ENCODE assay signal across 8 mouse cellular contexts in genomic region chr11:78177437-78177836, GRCm38 (mm10). TPM values are rescaled to one million over a fixed set of nuclear protein-coding genes. Genes with fewer than 3 reads are reported as not detected.
DNase-seq lines count a peak whose midpoint lies in the region; ATAC-seq lines count a peak whose summit lies in the region.

No protein-coding gene starts in this region.

- peak; percentile 25; the same call in 1 of the 2 replicates for ATAC-seq in heart, embryonic 12.5 days (ENCODE audit: insufficient number of reproducible peaks, low FRiP score)
- peak; percentile 1; the same call in 1 of the 2 replicates for ATAC-seq in embryonic facial prominence, embryonic 11.5 days (replicated peaks; ENCODE audit: insufficient number of reproducible peaks, low FRiP score, low TSS enrichment, low read depth)
- ATAC-seq in hindbrain, embryonic 15.5 days (ENCODE audit: low FRiP score, low read depth), result peak; percentile 1; the same call in 1 of the 2 replicates
- ATAC-seq in liver, embryonic 15.5 days (ENCODE audit: insufficient read depth), result peak; percentile 33
- ATAC-seq in neural tube, embryonic 14.5 days (ENCODE audit: low read depth), result no peak; the same call in 1 of the 2 replicates

- peak overlapping the region; percentile 83 for H3K9ac ChIP-seq in heart, embryonic 12.5 days
- peak overlapping the region; percentile 43 for H3K9ac ChIP-seq in embryonic facial prominence, embryonic 11.5 days (replicated peaks; ENCODE audit: low read length)
- H3K9ac ChIP-seq in hindbrain, embryonic 15.5 days, result no peak overlapping the region
- peak overlapping the region; percentile 96 for H3K9ac ChIP-seq in liver, embryonic 15.5 days
- no peak overlapping the region for H3K9ac ChIP-seq in neural tube, embryonic 14.5 days (replicated peaks; ENCODE audit: low read depth, low read length)

- H3K4me3 ChIP-seq in heart, embryonic 12.5 days, result peak overlapping the region; percentile 59
- peak overlapping the region; percentile 48 for H3K4me3 ChIP-seq in embryonic facial prominence, embryonic 11.5 days (ENCODE audit: low read depth, low read length)
- peak overlapping the region; percentile 78 for H3K4me3 ChIP-seq in hindbrain, embryonic 15.5 days
- H3K4me3 ChIP-seq in liver, embryonic 15.5 days (replicated peaks), result peak overlapping the region; percentile 91
- peak overlapping the region; percentile 53 for H3K4me3 ChIP-seq in neural tube, embryonic 14.5 days (ENCODE audit: low read depth, low read length)

- WGBS in heart, embryonic 12.5 days, result under 1% methylated on average over 10 of the region's 10 CpGs
- 1% methylated on average over 10 of the region's 10 CpGs for WGBS in embryonic facial prominence, embryonic 11.5 days
- under 1% methylated on average over 10 of the region's 10 CpGs for WGBS in hindbrain, embryonic 15.5 days
- WGBS in liver, embryonic 15.5 days (ENCODE audit: insufficient replicate concordance), result 0% methylated on average over 10 of the region's 10 CpGs
- 3% methylated on average over 10 of the region's 10 CpGs for WGBS in neural tube, embryonic 14.5 days

- H3K4me1 ChIP-seq in heart, embryonic 12.5 days (replicated peaks), result peaks cover 37% of the 10 kb centered on the region
- H3K4me1 ChIP-seq in embryonic facial prominence, embryonic 11.5 days (ENCODE audit: control insufficient read depth, insufficient read depth, low read length), result peaks cover 7% of the 10 kb centered on the region; the same call in 1 of the 2 replicates
- H3K4me1 ChIP-seq in hindbrain, embryonic 15.5 days (replicated peaks), result peaks cover 63% of the 10 kb centered on the region
- peaks cover 71% of the 10 kb centered on the region for H3K4me1 ChIP-seq in liver, embryonic 15.5 days (replicated peaks)
- peaks cover 31% of the 10 kb centered on the region for H3K4me1 ChIP-seq in neural tube, embryonic 14.5 days (ENCODE audit: control insufficient read depth, insufficient read depth, low read length)

- peaks cover 34% of the 10 kb centered on the region for H3K36me3 ChIP-seq in heart, embryonic 12.5 days
- peaks cover 16% of the 10 kb centered on the region for H3K36me3 ChIP-seq in embryonic facial prominence, embryonic 11.5 days (replicated peaks; ENCODE audit: control insufficient read depth, insufficient read depth, low read depth, low read length)
- peaks cover 28% of the 10 kb centered on the region for H3K36me3 ChIP-seq in hindbrain, embryonic 15.5 days
- peaks cover 31% of the 10 kb centered on the region for H3K36me3 ChIP-seq in liver, embryonic 15.5 days (replicated peaks)
- peaks cover 24% of the 10 kb centered on the region for H3K36me3 ChIP-seq in neural tube, embryonic 14.5 days (ENCODE audit: control insufficient read depth, insufficient read depth, low read length)

- H3K4me2 ChIP-seq in heart, embryonic 12.5 days, result peak overlapping the region; percentile 88
- peak overlapping the region; percentile 84 for H3K4me2 ChIP-seq in embryonic facial prominence, embryonic 11.5 days (ENCODE audit: low read depth, low read length)
- peak overlapping the region; percentile 87 for H3K4me2 ChIP-seq in hindbrain, embryonic 15.5 days
- H3K4me2 ChIP-seq in liver, embryonic 15.5 days, result peak overlapping the region; percentile 96
- peak overlapping the region; percentile 53 for H3K4me2 ChIP-seq in neural tube, embryonic 14.5 days (ENCODE audit: low read depth, low read length)

- no peak for DNase-seq in heart, adult 8-10 months (ENCODE audit: low spot score)
- DNase-seq in embryonic facial prominence, embryonic 11.5 days (ENCODE audit: low spot score), result no peak
- DNase-seq in left cerebral cortex, adult 9 months (ENCODE audit: low spot score in 2 of 2), result no peak
- no peak for DNase-seq in right cerebral cortex, postnatal 4 days

- peak overlapping the region; percentile 93 for H3K27ac ChIP-seq in heart, embryonic 12.5 days (ENCODE audit: poor library complexity, severe bottlenecking)
- no peak overlapping the region for H3K27ac ChIP-seq in embryonic facial prominence, embryonic 11.5 days (replicated peaks; ENCODE audit: low read depth, low read length)
- H3K27ac ChIP-seq in hindbrain, embryonic 15.5 days (replicated peaks), result peak overlapping the region; percentile 89
- peak overlapping the region; percentile 100 for H3K27ac ChIP-seq in liver, embryonic 15.5 days (replicated peaks)
- peak overlapping the region; percentile 4; the same call in 1 of the 2 replicates for H3K27ac ChIP-seq in neural tube, embryonic 14.5 days (ENCODE audit: low read depth, low read length)

- no peaks in the 10 kb centered on the region for H3K9me3 ChIP-seq in heart, embryonic 12.5 days (replicated peaks)
- H3K9me3 ChIP-seq in embryonic facial prominence, embryonic 11.5 days (replicated peaks; ENCODE audit: control insufficient read depth, low read length), result no peaks in the 10 kb centered on the region
- H3K9me3 ChIP-seq in hindbrain, embryonic 15.5 days, result no peaks in the 10 kb centered on the region
- no peaks in the 10 kb centered on the region for H3K9me3 ChIP-seq in liver, embryonic 15.5 days (replicated peaks)
- H3K9me3 ChIP-seq in neural tube, embryonic 14.5 days (ENCODE audit: control insufficient read depth, low read length), result no peaks in the 10 kb centered on the region

- H3K27me3 ChIP-seq in heart, embryonic 12.5 days (replicated peaks), result no peaks in the 10 kb centered on the region
- no peaks in the 10 kb centered on the region for H3K27me3 ChIP-seq in embryonic facial prominence, embryonic 11.5 days (ENCODE audit: control insufficient read depth, insufficient read depth, low read length)
- no peaks in the 10 kb centered on the region for H3K27me3 ChIP-seq in hindbrain, embryonic 15.5 days
- H3K27me3 ChIP-seq in liver, embryonic 15.5 days, result no peaks in the 10 kb centered on the region
- H3K27me3 ChIP-seq in neural tube, embryonic 14.5 days (ENCODE audit: control insufficient read depth, insufficient read depth, low read length), result no peaks in the 10 kb centered on the region

RNA-seq across cellular contexts. Expression of gene Tlcd1, which starts 0.9 kb away (rescaled TPM):
- 11.7 and 14.2 TPM in 2 replicates for polyA plus RNA-seq in heart, embryonic 12.5 days (2016; fragmentation: Nextera tagmentation; extraction: Ambion mirVana)
- total RNA-seq in heart, adult 8-10 months (2022), result 1 to 10 TPM; 2.9 to 7.1 (median 5.0) TPM
- 8.9 and 10.9 TPM in 2 replicates for polyA plus RNA-seq in embryonic facial prominence, embryonic 11.5 days (2014; fragmentation: Nextera tagmentation; extraction: Ambion mirVana)
- 12.8 and 13.2 TPM in 2 replicates for polyA plus RNA-seq in hindbrain, embryonic 15.5 days (2015; fragmentation: Nextera tagmentation; extraction: Ambion mirVana)
- 43.3 and 44.5 TPM in 2 replicates for polyA plus RNA-seq in liver, embryonic 15.5 days (2015; fragmentation: Nextera tagmentation; extraction: Ambion mirVana)
- 14.6 and 16.7 TPM in 2 replicates for polyA plus RNA-seq in neural tube, embryonic 14.5 days (2014; fragmentation: Nextera tagmentation; extraction: Ambion mirVana)

RNA-seq across cellular contexts. Expression of gene Nek8, which starts 1.0 kb away (rescaled TPM):
- 12.1 and 16.5 TPM in 2 replicates for polyA plus RNA-seq in heart, embryonic 12.5 days (2016; fragmentation: Nextera tagmentation; extraction: Ambion mirVana)
- total RNA-seq in heart, adult 8-10 months (2022), result 1 to 10 TPM; 2.0 to 3.2 (median 2.3) TPM
- 8.6 and 8.9 TPM in 2 replicates for polyA plus RNA-seq in embryonic facial prominence, embryonic 11.5 days (2014; fragmentation: Nextera tagmentation; extraction: Ambion mirVana)
- polyA plus RNA-seq in hindbrain, embryonic 15.5 days (2015; fragmentation: Nextera tagmentation; extraction: Ambion mirVana), result 7.5 and 8.5 TPM in 2 replicates
- 8.1 and 11.4 TPM in 2 replicates for polyA plus RNA-seq in liver, embryonic 15.5 days (2015; fragmentation: Nextera tagmentation; extraction: Ambion mirVana)
- polyA plus RNA-seq in neural tube, embryonic 14.5 days (2014; fragmentation: Nextera tagmentation; extraction: Ambion mirVana), result 3.9 and 6.1 TPM in 2 replicates

RNA-seq across cellular contexts. Expression of gene Rpl23a, which starts 5.9 kb away (rescaled TPM):
- polyA plus RNA-seq in heart, embryonic 12.5 days (2016; fragmentation: Nextera tagmentation; extraction: Ambion mirVana), result 847 and 859 TPM in 2 replicates
- 100 to 1,000 TPM; 760 to 870 (median 833) TPM for total RNA-seq in heart, adult 8-10 months (2022)
- 1,340 and 1,370 TPM in 2 replicates for polyA plus RNA-seq in embryonic facial prominence, embryonic 11.5 days (2014; fragmentation: Nextera tagmentation; extraction: Ambion mirVana)
- polyA plus RNA-seq in hindbrain, embryonic 15.5 days (2015; fragmentation: Nextera tagmentation; extraction: Ambion mirVana), result 743 and 824 TPM in 2 replicates
- polyA plus RNA-seq in liver, embryonic 15.5 days (2015; fragmentation: Nextera tagmentation; extraction: Ambion mirVana), result 569 and 671 TPM in 2 replicates
- 906 and 951 TPM in 2 replicates for polyA plus RNA-seq in neural tube, embryonic 14.5 days (2014; fragmentation: Nextera tagmentation; extraction: Ambion mirVana)

RNA-seq across cellular contexts. Expression of gene Rab34, which starts 10.8 kb away (rescaled TPM):
- polyA plus RNA-seq in heart, embryonic 12.5 days (2016; fragmentation: Nextera tagmentation; extraction: Ambion mirVana), result 53.3 and 54.6 TPM in 2 replicates
- total RNA-seq in heart, adult 8-10 months (2022), result 1 to 10 TPM; 6.8 to 8.7 (median 8.1) TPM
- polyA plus RNA-seq in embryonic facial prominence, embryonic 11.5 days (2014; fragmentation: Nextera tagmentation; extraction: Ambion mirVana), result 139 and 140 TPM in 2 replicates
- polyA plus RNA-seq in hindbrain, embryonic 15.5 days (2015; fragmentation: Nextera tagmentation; extraction: Ambion mirVana), result 58.0 and 65.7 TPM in 2 replicates
- 15.2 and 16.3 TPM in 2 replicates for polyA plus RNA-seq in liver, embryonic 15.5 days (2015; fragmentation: Nextera tagmentation; extraction: Ambion mirVana)
- 61.5 and 63.9 TPM in 2 replicates for polyA plus RNA-seq in neural tube, embryonic 14.5 days (2014; fragmentation: Nextera tagmentation; extraction: Ambion mirVana)

RNA-seq across cellular contexts. Expression of gene Traf4, which starts 12.0 kb away (rescaled TPM):
- polyA plus RNA-seq in heart, embryonic 12.5 days (2016; fragmentation: Nextera tagmentation; extraction: Ambion mirVana), result 51.8 and 52.5 TPM in 2 replicates
- 1 to 10 TPM; 3.4 to 4.3 (median 3.7) TPM for total RNA-seq in heart, adult 8-10 months (2022)
- polyA plus RNA-seq in embryonic facial prominence, embryonic 11.5 days (2014; fragmentation: Nextera tagmentation; extraction: Ambion mirVana), result 84.9 and 91.8 TPM in 2 replicates
- polyA plus RNA-seq in hindbrain, embryonic 15.5 days (2015; fragmentation: Nextera tagmentation; extraction: Ambion mirVana), result 98.7 and 102 TPM in 2 replicates
- 27.5 and 32.4 TPM in 2 replicates for polyA plus RNA-seq in liver, embryonic 15.5 days (2015; fragmentation: Nextera tagmentation; extraction: Ambion mirVana)
- polyA plus RNA-seq in neural tube, embryonic 14.5 days (2014; fragmentation: Nextera tagmentation; extraction: Ambion mirVana), result 56.5 and 77.9 TPM in 2 replicates

Comparison
In these comparisons a context has a peak if more than half of its experiments do, and no peak if none do; other contexts are left out.
1. H3K9ac ChIP-seq: peak in heart, embryonic 12.5 days (single experiment), embryonic facial prominence, embryonic 11.5 days (single experiment) and liver, embryonic 15.5 days (single experiment); none in hindbrain, embryonic 15.5 days (single experiment) and neural tube, embryonic 14.5 days (single experiment).
2. Peak in every context shown above with its lines, with median percentiles within 50 percentile points of each other: H3K4me2 ChIP-seq and H3K4me3 ChIP-seq.